Mouse (Mus musculus) cerebellum, adult 18-20 months (tissue): Measurements from ENCODE around the gene Rasd2.
A peak's percentile ranks its signal among the peaks of the same experiment; 100 is the strongest.

Experiments used
- DNase-seq, 2 experiments: peaks; one replicate each; pipeline ENCODE4 v3.0.0; 2021

Gene Rasd2

GRCm38 (mm10) chr8:75213686-75214085 is at the start of gene Rasd2:
Rasd2 (plus strand) TSS chr8:75213944.
- peak in 1 of 2 experiments; percentile 56 for DNase-seq

GRCm38 (mm10) chr8:75169363-75169762 is 44.4 kb upstream of the Rasd2 start:
- DNase-seq, result no peak

GRCm38 (mm10) chr8:75172009-75172685 is 41.6 kb upstream of the Rasd2 start:
- DNase-seq, result no peak

GRCm38 (mm10) chr8:75193022-75193421 is 20.7 kb upstream of the Rasd2 start:
- no peak for DNase-seq

GRCm38 (mm10) chr8:75194473-75195071 is 19.2 kb upstream of the Rasd2 start:
- DNase-seq, result no peak

GRCm38 (mm10) chr8:75197170-75197569 is 16.6 kb upstream of the Rasd2 start:
- DNase-seq, result no peak

GRCm38 (mm10) chr8:75197862-75198261 is 15.9 kb upstream of the Rasd2 start:
- no peak for DNase-seq

GRCm38 (mm10) chr8:75198300-75198699 is 15.4 kb upstream of the Rasd2 start:
- DNase-seq, result no peak

- DNase-seq, result no peak
Measured at GRCm38 (mm10) chr8:75198988-75199765, 14.6 kb upstream of the Rasd2 start.

- DNase-seq, result peak in 1 of 2 experiments; percentile 4
Measured at GRCm38 (mm10) chr8:75199914-75200313, 13.8 kb upstream of the Rasd2 start.

GRCm38 (mm10) chr8:75202041-75202656 is 11.6 kb upstream of the Rasd2 start:
- DNase-seq, result no peak

- DNase-seq, result no peak
Measured at GRCm38 (mm10) chr8:75202913-75203312, 10.8 kb upstream of the Rasd2 start.

- DNase-seq, result no peak
Measured at GRCm38 (mm10) chr8:75203420-75203819, 10.3 kb upstream of the Rasd2 start.

- no peak for DNase-seq
Measured at GRCm38 (mm10) chr8:75204190-75204868, 9.4 kb upstream of the Rasd2 start.

- peak in 1 of 2 experiments; percentile 51 for DNase-seq
Measured at GRCm38 (mm10) chr8:75211461-75211860, 2.3 kb upstream of the Rasd2 start.

- peak; percentile 91 to 95 for DNase-seq
Measured at GRCm38 (mm10) chr8:75212631-75213306, 975 bp upstream of the Rasd2 start.

- DNase-seq, result no peak
Measured at GRCm38 (mm10) chr8:75213307-75213651, 465 bp upstream of the Rasd2 start.

- peak; percentile 55 to 60 for DNase-seq
Measured at GRCm38 (mm10) chr8:75215046-75215445, 1.3 kb downstream of the Rasd2 start.

GRCm38 (mm10) chr8:75215931-75216330 is 2.2 kb downstream of the Rasd2 start:
- DNase-seq, result peak; percentile 28 to 44

- DNase-seq, result peak; percentile 42 to 54
Measured at GRCm38 (mm10) chr8:75216886-75217285, 3.1 kb downstream of the Rasd2 start.

GRCm38 (mm10) chr8:75217969-75218368 is 4.2 kb downstream of the Rasd2 start:
- peak; percentile 87 for DNase-seq
